Mouse (Mus musculus): ENCODE results near the gene Abhd14a. TPM values are rescaled to one million over a fixed set of nuclear protein-coding genes. Genes with fewer than 3 reads are reported as not detected.

The Abhd14a gene
- polyA plus RNA-seq, 1 experiment from 2014 or later, result 21.7 TPM

DNA sequence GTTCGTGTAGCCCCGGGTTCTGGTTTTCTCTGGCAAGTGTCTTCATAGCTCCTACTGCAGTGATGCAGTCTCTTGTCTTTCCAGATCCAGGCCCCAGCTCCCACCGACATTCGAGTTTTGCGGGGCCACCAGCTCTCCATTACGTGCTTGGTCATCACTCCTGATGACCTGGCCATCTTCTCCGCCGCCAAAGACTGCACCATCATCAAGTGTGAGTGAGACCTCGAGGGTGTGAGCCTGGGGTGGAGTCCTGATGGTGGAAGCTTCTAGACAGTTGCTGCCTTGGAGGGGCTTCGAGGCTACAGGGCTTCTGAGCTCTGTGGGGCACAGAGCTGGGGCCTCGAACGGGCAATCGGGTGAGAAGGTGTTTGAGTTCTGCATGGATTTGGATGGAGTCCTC lies 34.2 kb upstream of the Abhd14a start:
- H3K9me3 ChIP-seq (ENCODE audit: low read length), result no peaks in the 10 kb centered on the region
- H3K27ac ChIP-seq (ENCODE audit: low read length), result no peak overlapping the region
- no peak overlapping the region for H3K9ac ChIP-seq (replicated peaks; ENCODE audit: low read depth)
- no peak for TF ChIP-seq CTCF (IDR thresholded peaks at IDR 0.05)
- no peak for TF ChIP-seq EP300 (IDR thresholded peaks at IDR 0.05)
- no peaks in the 10 kb centered on the region for H3K27me3 ChIP-seq (replicated peaks; ENCODE audit: insufficient read depth, low read length)
- H3K4me1 ChIP-seq (ENCODE audit: insufficient read depth, low read depth, low read length), result peaks cover 9% of the 10 kb centered on the region; the same call in 1 of the 2 replicates
- H3K36me3 ChIP-seq (ENCODE audit: insufficient read depth, low read length), result peaks cover 13% of the 10 kb centered on the region; the same call in 1 of the 2 replicates
- no peak overlapping the region for H3K4me3 ChIP-seq (ENCODE audit: low read depth, low read length)
- ATAC-seq (no peak), DNase-seq (ENCODE audit: low spot score) (no peak)
- no peak overlapping the region for H3K4me2 ChIP-seq (replicated peaks; ENCODE audit: low read depth, low read length)
- WGBS, result 88% methylated on average over 13 of the region's 13 CpGs

DNA sequence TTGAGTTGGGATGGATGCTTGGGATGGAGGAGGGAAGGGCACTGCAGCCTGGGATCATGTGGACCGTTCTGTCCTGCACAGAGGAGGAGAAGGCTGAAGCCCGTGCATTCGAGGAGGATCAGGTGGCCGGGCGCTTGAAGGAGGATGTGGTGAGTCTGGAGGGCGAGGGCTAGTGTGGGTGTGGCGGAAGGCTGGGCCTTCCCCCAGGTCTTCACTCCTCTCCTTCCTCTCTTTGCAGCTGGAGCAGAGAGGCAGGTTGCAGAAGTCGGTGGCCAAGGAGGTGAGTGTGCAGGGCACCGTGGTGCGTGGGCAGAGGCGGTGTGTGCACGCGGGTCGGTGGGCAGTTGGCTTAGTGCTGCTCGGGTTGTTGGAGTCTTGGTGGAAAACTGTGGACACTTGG lies 33.6 kb upstream of the Abhd14a start:
- peaks cover 13% of the 10 kb centered on the region; the same call in 1 of the 2 replicates for H3K36me3 ChIP-seq (ENCODE audit: insufficient read depth, low read length)
- WGBS, result 91% methylated on average over 14 of the region's 15 CpGs

DNA sequence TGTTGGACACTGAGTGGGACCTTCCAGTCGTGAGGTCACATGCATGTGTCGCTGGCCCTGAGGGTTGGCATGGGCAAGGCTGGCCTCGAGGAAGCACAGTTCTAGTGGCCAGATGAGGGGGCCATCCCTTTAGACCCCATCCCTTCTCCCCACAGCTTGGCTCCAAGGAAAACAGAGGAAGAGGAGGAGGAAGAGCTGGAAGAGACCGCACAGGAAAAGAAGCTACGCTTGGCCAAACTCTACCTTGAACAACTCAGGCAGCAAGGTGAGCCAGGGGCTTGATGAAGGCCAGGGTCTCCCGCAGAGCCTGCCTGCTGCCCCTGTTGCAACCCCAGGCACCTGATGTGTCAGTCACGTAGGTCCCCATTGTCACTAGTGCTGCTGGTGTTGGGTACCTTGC lies 33.1 kb upstream of the Abhd14a start:
- H3K27ac ChIP-seq (ENCODE audit: low read length), result no peak overlapping the region
- no peak overlapping the region for H3K4me2 ChIP-seq (replicated peaks; ENCODE audit: low read depth, low read length)
- H3K27me3 ChIP-seq (replicated peaks; ENCODE audit: insufficient read depth, low read length), result no peaks in the 10 kb centered on the region
- peaks cover 12% of the 10 kb centered on the region; the same call in 1 of the 2 replicates for H3K4me1 ChIP-seq (ENCODE audit: insufficient read depth, low read depth, low read length)
- WGBS, result 94% methylated on average over 7 of the region's 7 CpGs
- no peak for TF ChIP-seq CTCF (IDR thresholded peaks at IDR 0.05)
- no peak for TF ChIP-seq EP300 (IDR thresholded peaks at IDR 0.05)
- no peak for DNase-seq (ENCODE audit: low spot score)
- no peak overlapping the region for H3K4me3 ChIP-seq (ENCODE audit: low read depth, low read length)
- ATAC-seq, result no peak
- no peak overlapping the region for H3K9ac ChIP-seq (replicated peaks; ENCODE audit: low read depth)
- H3K9me3 ChIP-seq (ENCODE audit: low read length), result no peaks in the 10 kb centered on the region
- peaks cover 10% of the 10 kb centered on the region; the same call in 1 of the 2 replicates for H3K36me3 ChIP-seq (ENCODE audit: insufficient read depth, low read length)

More for the DNA sequence above, 33.6 kb upstream of the Abhd14a start:
- H3K27me3 ChIP-seq (replicated peaks; ENCODE audit: insufficient read depth, low read length), result no peaks in the 10 kb centered on the region
- no peak overlapping the region for H3K9ac ChIP-seq (replicated peaks; ENCODE audit: low read depth)
- DNase-seq (ENCODE audit: low spot score), result no peak
- peaks cover 9% of the 10 kb centered on the region; the same call in 1 of the 2 replicates for H3K4me1 ChIP-seq (ENCODE audit: insufficient read depth, low read depth, low read length)
- H3K27ac ChIP-seq (ENCODE audit: low read length), result no peak overlapping the region
- ATAC-seq, result no peak
- TF ChIP-seq CTCF (IDR thresholded peaks at IDR 0.05) (no peak), EP300 (IDR thresholded peaks at IDR 0.05) (no peak)
- H3K9me3 ChIP-seq (ENCODE audit: low read length), result no peaks in the 10 kb centered on the region
- H3K4me2 ChIP-seq (replicated peaks; ENCODE audit: low read depth, low read length), result no peak overlapping the region
- no peak overlapping the region for H3K4me3 ChIP-seq (ENCODE audit: low read depth, low read length)

- ATAC-seq (no peak), DNase-seq (ENCODE audit: low spot score) (no peak)
- Histone ChIP-seq H3K36me3 (ENCODE audit: insufficient read depth, low read length) (no peaks in the 10 kb centered on the region; the same call in 1 of the 2 replicates), H3K4me1 (ENCODE audit: insufficient read depth, low read depth, low read length) (peaks cover 28% of the 10 kb centered on the region), H3K4me3 (ENCODE audit: low read depth, low read length) (no peak overlapping the region; the same call in 1 of the 2 replicates), H3K27ac (ENCODE audit: low read length) (no peak overlapping the region), H3K9ac (replicated peaks; ENCODE audit: low read depth) (peak overlapping the region; percentile 41; the same call in 1 of the 2 replicates), H3K4me2 (replicated peaks; ENCODE audit: low read depth, low read length) (peak overlapping the region; percentile 91; the same call in 1 of the 2 replicates), H3K9me3 (ENCODE audit: low read length) (no peaks in the 10 kb centered on the region), H3K27me3 (replicated peaks; ENCODE audit: insufficient read depth, low read length) (no peaks in the 10 kb centered on the region)
- WGBS, result 78% methylated on average over 9 of the region's 9 CpGs
- TF ChIP-seq CTCF (IDR thresholded peaks at IDR 0.05) (no peak), EP300 (IDR thresholded peaks at IDR 0.05) (no peak)
Observed at GRCm38 (mm10) chr9:106478101-106478500, 30.6 kb upstream of the Abhd14a start.

GRCm38 (mm10) chr9:106477649-106478048 lies 30.2 kb upstream of the Abhd14a start:
- WGBS, result under 1% methylated on average over 16 of the region's 16 CpGs
- no peaks in the 10 kb centered on the region for H3K9me3 ChIP-seq (ENCODE audit: low read length)
- no peak overlapping the region; the same call in 1 of the 2 replicates for H3K27ac ChIP-seq (ENCODE audit: low read length)
- TF ChIP-seq EP300 (IDR thresholded peaks at IDR 0.05), result no peak
- no peak for TF ChIP-seq CTCF (IDR thresholded peaks at IDR 0.05)
- H3K4me1 ChIP-seq (ENCODE audit: insufficient read depth, low read depth, low read length), result peaks cover 28% of the 10 kb centered on the region
- H3K4me2 ChIP-seq (replicated peaks; ENCODE audit: low read depth, low read length), result peak overlapping the region; percentile 91
- no peak for DNase-seq (ENCODE audit: low spot score)
- no peak for ATAC-seq
- peak overlapping the region; percentile 48 for H3K4me3 ChIP-seq (ENCODE audit: low read depth, low read length)
- H3K27me3 ChIP-seq (replicated peaks; ENCODE audit: insufficient read depth, low read length), result no peaks in the 10 kb centered on the region
- H3K36me3 ChIP-seq (ENCODE audit: insufficient read depth, low read length), result no peaks in the 10 kb centered on the region; the same call in 1 of the 2 replicates
- H3K9ac ChIP-seq (replicated peaks; ENCODE audit: low read depth), result peak overlapping the region; percentile 41

DNA sequence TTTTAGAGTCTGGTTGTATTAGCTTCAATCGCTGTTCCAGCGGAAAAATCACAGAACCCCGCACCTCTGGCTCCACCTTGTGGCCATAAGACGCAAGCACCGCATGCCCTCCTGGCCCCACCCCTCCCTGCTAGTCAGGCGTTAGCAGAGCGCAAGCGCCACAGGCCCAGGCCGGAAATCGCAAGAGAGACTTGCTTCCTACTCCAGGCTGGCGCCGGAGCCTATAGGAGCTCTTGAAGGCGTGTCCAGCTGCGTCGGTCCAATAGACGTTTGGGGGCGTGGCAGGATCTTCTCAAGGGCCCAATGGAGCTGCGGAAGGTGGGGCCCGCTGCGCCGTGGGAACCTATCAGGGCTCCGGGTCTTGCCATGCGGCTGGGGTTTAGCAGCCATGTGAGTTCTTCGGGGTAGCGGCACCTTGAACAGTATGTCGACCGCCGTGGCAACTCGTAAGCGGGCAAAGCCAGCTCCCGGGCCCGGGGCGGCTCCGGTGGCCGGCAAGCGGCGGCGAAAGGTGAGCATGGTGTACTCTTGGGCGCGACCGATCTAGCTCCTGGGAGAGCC lies 29.5 kb upstream of the Abhd14a start, which contains the start of gene Parp3:
Gene Parp3, minus strand, starts transcription at position 26 of the 561 bp plus-strand sequence.
- TF ChIP-seq EP300 (IDR thresholded peaks at IDR 0.05) (no peak), CTCF (IDR thresholded peaks at IDR 0.05) (peak; percentile 98)
- Histone ChIP-seq H3K4me1 (ENCODE audit: insufficient read depth, low read depth, low read length) (peaks cover 28% of the 10 kb centered on the region), H3K9me3 (ENCODE audit: low read length) (no peaks in the 10 kb centered on the region), H3K4me3 (ENCODE audit: low read depth, low read length) (peak within 1 kb of the TSS; percentile 48), H3K27me3 (replicated peaks; ENCODE audit: insufficient read depth, low read length) (no peaks in the 10 kb centered on the region), H3K36me3 (ENCODE audit: insufficient read depth, low read length) (no peaks in the 10 kb centered on the region; the same call in 1 of the 2 replicates), H3K9ac (replicated peaks; ENCODE audit: low read depth) (peak within 1 kb of the TSS; percentile 41), H3K4me2 (replicated peaks; ENCODE audit: low read depth, low read length) (peak within 1 kb of the TSS; percentile 91), H3K27ac (ENCODE audit: low read length) (peak within 1 kb of the TSS; percentile 85)
- WGBS, result under 1% methylated on average over 41 of the region's 41 CpGs
- peak; percentile 97 for ATAC-seq
- peak; percentile 100 for DNase-seq (ENCODE audit: low spot score)

Measured in lung, postnatal 0 days (tissue).